Comparison of ENCODE assay signal across 8 mouse cellular contexts in genomic region chr9:49796618-49797507, GRCm38 (mm10). TPM values are rescaled to one million over a fixed set of nuclear protein-coding genes. Genes with fewer than 3 reads are reported as not detected.
A peak's percentile ranks its signal among the peaks of the same experiment; 100 is the strongest.
DNase-seq lines count a peak whose midpoint lies in the region; ATAC-seq and TF ChIP-seq lines count a peak whose summit lies in the region.

No protein-coding gene starts in this region.

- H3K4me2 ChIP-seq in forebrain, embryonic 15.5 days (replicated peaks), result peak overlapping the region; percentile 70
- H3K4me2 ChIP-seq in lung, embryonic 14.5 days, result peak overlapping the region; percentile 94

- peak overlapping the region; percentile 96 for H3K9ac ChIP-seq in forebrain, embryonic 15.5 days (replicated peaks)
- H3K9ac ChIP-seq in lung, embryonic 14.5 days, result peak overlapping the region; percentile 53

- peak overlapping the region; percentile 95 for H3K27ac ChIP-seq in forebrain, embryonic 15.5 days (replicated peaks)
- H3K27ac ChIP-seq in lung, embryonic 14.5 days (ENCODE audit: low read depth), result peak overlapping the region; percentile 70; the same call in 1 of the 2 replicates

- under 1% methylated on average over 50 of the region's 52 CpGs for WGBS in forebrain, embryonic 15.5 days
- under 1% methylated on average over 51 of the region's 52 CpGs for WGBS in lung, embryonic 14.5 days

- H3K9me3 ChIP-seq in forebrain, embryonic 15.5 days, result no peaks in the 10 kb centered on the region
- H3K9me3 ChIP-seq in lung, embryonic 14.5 days (ENCODE audit: low read depth, low read length), result no peaks in the 10 kb centered on the region

- H3K27me3 ChIP-seq in forebrain, embryonic 15.5 days, result no peaks in the 10 kb centered on the region
- H3K27me3 ChIP-seq in lung, embryonic 14.5 days (ENCODE audit: insufficient read depth, low read length), result peaks cover 9% of the 10 kb centered on the region

- intact Hi-C loops in heart, postnatal 25 days (cut with DNase I), result no loop called here

- no peaks in the 10 kb centered on the region for H3K36me3 ChIP-seq in forebrain, embryonic 15.5 days
- H3K36me3 ChIP-seq in lung, embryonic 14.5 days (ENCODE audit: insufficient read depth), result no peaks in the 10 kb centered on the region

- H3K4me3 ChIP-seq in forebrain, embryonic 15.5 days, result peak overlapping the region; percentile 84
- H3K4me3 ChIP-seq in lung, embryonic 14.5 days (ENCODE audit: low read depth, low read length), result peak overlapping the region; percentile 60

- DNase-seq in ES-CJ7 (ENCODE audit: low read depth, low spot score), result peak; percentile 96
- peak; percentile 31 for DNase-seq in heart, postnatal 25 days (ENCODE audit: low spot score)
- peak; percentile 81 to 84 for DNase-seq in layer of hippocampus, adult 8-10 months (ENCODE audit: low spot score in 2 of 2)
- DNase-seq in lung, embryonic 14.5 days, result peak; percentile 81
- DNase-seq in retina, adult 2 months (ENCODE audit: low read depth, low spot score), result peak; percentile 48
- peak; percentile 23 for DNase-seq in urinary bladder, postnatal 25 days (ENCODE audit: low spot score)

- no peak for TF ChIP-seq CTCF in lung, embryonic 14.5 days (IDR thresholded peaks at IDR 0.05; ENCODE audit: low read depth)

- peak; percentile 63 for ATAC-seq in cerebellum, adult (ENCODE audit: insufficient number of reproducible peaks, low FRiP score, low TSS enrichment)
- ATAC-seq in forebrain, embryonic 15.5 days (replicated peaks), result peak; percentile 83
- ATAC-seq in lung, embryonic 14.5 days (ENCODE audit: insufficient read depth), result peak; percentile 86

- peaks cover 44% of the 10 kb centered on the region for H3K4me1 ChIP-seq in forebrain, embryonic 15.5 days
- H3K4me1 ChIP-seq in lung, embryonic 14.5 days (ENCODE audit: insufficient read depth), result 0 out of 2 replicates have a peak, but pooled peaks cover 3% of the 10 kb centered on the region

RNA-seq across cellular contexts. Expression of gene Ncam1, which starts 1.9 kb away (rescaled TPM):
- 356 and 370 TPM in 2 replicates for polyA plus RNA-seq in forebrain, embryonic 15.5 days (2015; fragmentation: Nextera tagmentation; extraction: Ambion mirVana)
- 1 to 10 TPM; 6.7 to 7.7 TPM for total RNA-seq in heart, postnatal 25 days (2021)
- 100 to 1,000 TPM; 308 to 320 (median 317) TPM for total RNA-seq in layer of hippocampus, adult 8-10 months (2022)
- 19.6 and 21.9 TPM in 2 replicates for polyA plus RNA-seq in lung, embryonic 14.5 days (2014; fragmentation: Nextera tagmentation; extraction: Ambion mirVana)

Comparison
In these comparisons a context has a peak if more than half of its experiments do, and no peak if none do; other contexts are left out.
1. Peak in every context shown above with its lines: DNase-seq, ATAC-seq, H3K4me3 ChIP-seq and H3K27ac ChIP-seq.
2. DNase-seq: peak in every context shown above with its lines; median percentile 96 in ES-CJ7; 82 in layer of hippocampus, adult 8-10 months; 81 in lung, embryonic 14.5 days; 48 in retina, adult 2 months; 31 in heart, postnatal 25 days; 23 in urinary bladder, postnatal 25 days.
3. RNA of gene Ncam1, which starts 1.9 kb away (total RNA-seq): 308 to 320 TPM in layer of hippocampus, adult 8-10 months; 6.7 to 7.7 TPM in heart, postnatal 25 days; every median in the first group is over 10 times any median in the second.